Mouse (Mus musculus) right cerebral cortex, postnatal 25 days (tissue): ENCODE measurements around the gene Ust.

Experiments used
- DNase-seq: peaks from one replicate; pipeline ENCODE4 v3.0.0; 2022

Gene Ust

GRCm38 (mm10) chr10:8427671-8428364, 90.8 kb downstream of the Ust start:
- DNase-seq: no peak

- DNase-seq: no peak
Observed at GRCm38 (mm10) chr10:8419496-8420009, 99.1 kb downstream of the Ust start.

GRCm38 (mm10) chr10:8415474-8415873, 103.2 kb downstream of the Ust start:
- DNase-seq: no peak

GRCm38 (mm10) chr10:8415036-8415435, 103.6 kb downstream of the Ust start:
- no peak for DNase-seq

DNA sequence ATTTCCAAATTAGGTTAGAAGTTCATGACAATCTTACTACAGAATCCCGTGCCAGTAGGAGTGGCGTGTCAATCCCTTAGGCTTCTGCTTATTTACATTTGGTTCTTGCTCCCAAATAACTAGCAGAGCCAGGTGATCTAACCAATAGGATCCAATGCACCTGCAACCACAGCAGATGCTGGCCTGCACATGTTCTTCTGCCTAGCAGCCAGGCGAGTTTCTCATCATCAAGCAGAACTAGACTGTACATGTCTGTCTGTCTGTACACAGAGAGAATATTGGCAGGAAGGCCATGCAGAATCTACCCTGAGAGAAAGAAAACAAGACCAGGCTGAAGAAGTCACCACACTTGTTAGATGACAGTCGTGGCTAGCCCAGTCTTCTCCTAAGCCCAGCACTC, 113.5 kb downstream of the Ust start:
- DNase-seq: no peak

GRCm38 (mm10) chr10:8392226-8392625, 126.4 kb downstream of the Ust start:
- DNase-seq: no peak

- no peak for DNase-seq
Observed at GRCm38 (mm10) chr10:8391264-8391748, 127.3 kb downstream of the Ust start.

DNA sequence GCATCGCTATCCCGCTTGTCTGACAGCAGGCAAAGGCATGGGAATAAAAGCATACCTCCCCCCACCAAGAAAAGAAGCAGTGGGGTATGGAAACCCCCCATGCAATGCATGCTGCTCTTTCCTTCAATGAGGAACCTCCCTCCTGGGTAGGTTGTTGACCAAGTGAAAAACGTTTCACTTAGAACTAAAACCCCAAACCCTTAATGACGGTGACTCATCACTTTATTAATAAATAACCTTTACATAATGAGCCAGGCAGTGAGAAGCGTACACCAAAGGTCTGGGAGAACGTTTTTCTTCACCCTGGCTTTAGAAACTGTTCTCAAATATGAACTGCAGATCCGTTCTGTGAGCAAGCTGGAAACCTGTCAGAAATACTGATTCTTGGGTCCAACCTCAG, 130.4 kb downstream of the Ust start:
- DNase-seq: no peak

- no peak for DNase-seq
Observed at GRCm38 (mm10) chr10:8369894-8370500, 148.6 kb downstream of the Ust start.

- DNase-seq: no peak
Observed at GRCm38 (mm10) chr10:8365816-8366215, 152.8 kb downstream of the Ust start.

DNA sequence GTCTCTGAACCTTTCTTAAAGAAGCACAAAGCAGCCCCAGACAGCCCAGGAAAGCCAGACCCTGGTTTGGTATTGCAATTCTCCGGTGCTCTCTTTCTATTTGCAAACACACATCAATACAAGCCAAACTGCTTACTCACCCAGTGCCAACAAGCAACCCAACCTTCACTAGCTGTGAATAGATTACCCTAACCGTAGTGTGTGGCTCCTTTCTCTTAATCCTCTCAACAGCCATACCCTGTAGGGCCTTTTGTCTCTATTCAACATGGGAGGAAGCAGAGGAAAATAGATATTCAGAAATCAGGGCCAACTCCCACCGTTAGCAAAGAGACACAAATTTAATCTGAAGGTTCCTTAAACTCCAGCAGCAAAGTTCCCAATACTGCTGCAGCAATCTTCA, 154.4 kb downstream of the Ust start:
- DNase-seq: no peak

- no peak for DNase-seq
Observed at GRCm38 (mm10) chr10:8363281-8363680, 155.3 kb downstream of the Ust start.

GRCm38 (mm10) chr10:8358286-8359045, 160.2 kb downstream of the Ust start:
- DNase-seq: no peak

DNA sequence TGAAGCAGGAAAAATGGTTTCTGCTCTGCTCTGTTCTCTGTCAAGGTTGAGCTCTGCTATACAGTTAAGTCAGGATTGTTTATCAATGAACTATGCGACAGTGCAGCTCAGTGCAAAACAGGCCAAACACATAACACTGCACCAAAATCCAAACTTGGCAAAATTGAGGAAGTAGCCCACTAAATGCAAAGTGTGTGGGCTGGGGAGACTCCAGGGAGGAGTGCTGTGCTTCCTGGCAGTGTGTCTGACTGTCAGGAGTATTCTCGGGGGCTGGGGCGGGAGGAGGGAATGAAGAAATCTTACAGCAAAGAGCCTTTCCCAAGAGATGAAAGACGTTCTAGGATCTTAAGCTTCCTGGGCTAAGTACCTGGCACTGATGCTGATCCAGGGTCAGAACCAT, 165.1 kb downstream of the Ust start:
- DNase-seq: no peak

DNA sequence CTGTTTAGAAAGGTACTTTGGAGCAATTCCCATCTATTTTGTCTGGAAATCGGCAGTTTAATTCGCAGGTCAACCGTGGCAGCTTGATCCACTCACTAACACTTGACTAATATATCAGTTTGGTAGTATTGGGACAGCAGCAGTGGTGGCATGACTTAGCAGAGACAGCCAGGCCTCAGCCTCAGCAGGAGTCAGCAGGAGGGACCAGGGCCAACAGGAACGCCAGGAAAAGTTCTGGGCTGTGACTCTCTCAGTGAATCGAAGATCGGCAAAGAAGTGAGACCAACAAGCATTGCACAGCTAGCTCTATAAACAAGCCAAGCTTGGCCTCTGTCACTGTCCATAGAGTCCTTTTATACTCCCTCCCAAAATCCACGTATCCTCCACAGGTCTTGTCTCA, 168.0 kb downstream of the Ust start:
- DNase-seq: no peak

- DNase-seq: no peak
Observed at GRCm38 (mm10) chr10:8347497-8347896, 171.1 kb downstream of the Ust start.

GRCm38 (mm10) chr10:8342556-8342955, 176.1 kb downstream of the Ust start:
- DNase-seq: no peak

DNA sequence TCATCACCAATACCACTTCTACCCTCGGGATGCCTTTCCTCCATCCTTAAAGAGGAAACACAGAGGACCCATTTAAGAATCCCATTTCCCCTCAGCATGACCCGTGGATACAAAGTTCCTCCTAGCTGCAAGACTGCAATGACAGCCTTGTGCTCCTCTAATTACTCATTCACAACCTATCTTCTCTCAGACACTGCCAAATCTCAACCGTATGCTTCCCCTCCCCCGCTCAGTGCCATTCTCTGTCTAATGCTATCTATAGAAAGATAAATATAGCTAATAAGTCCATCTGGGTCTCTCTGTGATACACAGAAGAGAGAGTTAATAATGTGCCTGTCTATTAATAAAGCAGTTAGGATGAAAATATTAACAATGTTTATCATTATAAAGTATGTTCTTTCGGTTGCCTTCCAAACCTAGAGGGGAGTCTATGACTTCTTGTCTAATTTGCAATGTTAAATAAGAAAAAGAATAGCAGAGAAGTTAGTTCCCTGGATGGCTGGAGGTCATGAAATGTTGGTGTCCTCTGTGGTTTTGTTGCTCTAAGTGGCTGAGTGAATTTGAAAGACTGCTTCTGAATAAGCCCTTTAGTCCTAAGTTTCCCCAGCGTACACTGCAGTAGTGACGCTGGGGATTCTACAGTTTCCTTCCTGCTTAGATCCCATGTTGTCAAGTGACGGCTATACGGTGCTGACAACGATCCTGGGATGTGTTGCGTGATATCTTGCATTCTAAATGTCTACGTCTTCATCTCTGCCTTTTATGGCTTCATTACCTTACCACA, 178.8 kb downstream of the Ust start:
- DNase-seq: no peak

DNA sequence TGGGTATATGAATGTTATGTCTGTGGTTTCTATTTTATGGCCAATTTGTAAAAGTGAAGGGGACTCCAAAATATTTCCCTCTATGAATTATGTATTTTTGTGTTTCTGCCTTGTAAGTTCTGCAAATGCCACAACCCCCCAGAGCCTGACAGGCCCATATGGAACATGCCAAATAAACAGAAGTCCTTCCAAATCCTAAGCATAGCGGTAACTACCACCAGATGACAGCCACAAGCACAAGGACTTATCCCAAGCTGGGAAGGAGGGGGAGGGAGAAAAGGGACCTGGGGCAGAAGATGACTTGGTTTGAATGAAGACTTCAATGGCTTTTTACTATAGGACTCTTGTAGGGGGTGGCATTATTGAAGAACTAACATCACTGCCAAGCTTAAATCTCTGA, 182.0 kb downstream of the Ust start:
- no peak for DNase-seq

GRCm38 (mm10) chr10:8330958-8331357, 187.7 kb downstream of the Ust start:
- no peak for DNase-seq

GRCm38 (mm10) chr10:8330006-8330405, 188.6 kb downstream of the Ust start:
- DNase-seq: no peak

- DNase-seq: peak; percentile 47
Observed at GRCm38 (mm10) chr10:8323304-8323765, 195.3 kb downstream of the Ust start.

GRCm38 (mm10) chr10:8320771-8321170, 197.9 kb downstream of the Ust start:
- DNase-seq: no peak
